Mouse (Mus musculus) ES-E14 (cell line): ENCODE measurements at regions not wholly inside any gene's neighbourhood (a gene's known extent, or its start where the extent isn't known, plus 50 kb on each side); places are given as distances from the start of the nearest gene placed in this dataset.

Source experiments
- DNase-seq: peaks from one replicate; pipeline ENCODE4 v3.0.0-alpha.2; 2013; ENCODE audit warnings: low read depth, low spot score
- H3K27ac ChIP-seq: 2 replicates; pipeline ENCODE4 v1.5.1; 2012; ENCODE audit warnings: low read depth, mild to moderate bottlenecking, low read length, moderate library complexity, mixed read lengths; ENCODE audit not compliant: poor library complexity, insufficient read depth, severe bottlenecking
- H3K36me3 ChIP-seq: 2 replicates; pipeline ENCODE4 v1.6.1; 2012; ENCODE audit warnings: mild to moderate bottlenecking, low read length, moderate library complexity, mixed read lengths; ENCODE audit not compliant: control insufficient read depth, poor library complexity, insufficient read depth, severe bottlenecking
- H3K4me1 ChIP-seq, 2 experiments: fragments of 150-350 bp in 1 of 2; sonication (generic) in 1 of 2; 2 replicates each; pipeline ENCODE4 v1.6.1; 2012; ENCODE audit warnings: low read length in 2 of 2, mild to moderate bottlenecking in 1 of 2, mixed read lengths in 1 of 2; ENCODE audit not compliant: control insufficient read depth in 2 of 2, insufficient read depth in 2 of 2, poor library complexity in 1 of 2
- H3K4me3 ChIP-seq, 2 experiments: fragments of 150-350 bp in 1 of 2; sonication (generic) in 1 of 2; 2 replicates each; pipeline ENCODE4 v1.5.1; 2012; ENCODE audit warnings: low read length in 2 of 2, low read depth in 1 of 2, mild to moderate bottlenecking in 1 of 2, mixed read lengths in 1 of 2; ENCODE audit not compliant: insufficient read depth in 1 of 2, poor library complexity in 1 of 2, severe bottlenecking in 1 of 2
- H3K9ac ChIP-seq: 2 replicates; pipeline ENCODE4 v1.6.1; 2012; ENCODE audit warnings: low read depth, mild to moderate bottlenecking, low read length, mixed read lengths; ENCODE audit not compliant: poor library complexity, insufficient read depth, severe bottlenecking
- H3K9me3 ChIP-seq: fragments of 150-350 bp; sonication (generic); 2 replicates; pipeline ENCODE4 v1.6.1; 2012; ENCODE audit warnings: low read depth, mild to moderate bottlenecking, low read length; ENCODE audit not compliant: control insufficient read depth, insufficient read depth
- CHD2 ChIP-seq: IDR thresholded peaks from 2 replicates; pipeline ENCODE4 v1.6.1; 2014; ENCODE audit warnings: mild to moderate bottlenecking, low read depth, low read length, inconsistent platforms
- HCFC1 ChIP-seq: IDR thresholded peaks from 2 replicates; pipeline ENCODE4 v1.6.1; 2012; ENCODE audit warnings: low read length, inconsistent platforms, borderline replicate concordance; ENCODE audit not compliant: insufficient read depth
- MAFK ChIP-seq: IDR thresholded peaks from 2 replicates; pipeline ENCODE4 v1.6.1; 2014; ENCODE audit warnings: mild to moderate bottlenecking, low read depth, low read length, inconsistent platforms; ENCODE audit not compliant: insufficient read depth
- ZC3H11A ChIP-seq: IDR thresholded peaks from 2 replicates; pipeline ENCODE4 v1.6.1; 2012; ENCODE audit warnings: low read depth, mild to moderate bottlenecking, inconsistent platforms, low read length, borderline replicate concordance
- ZNF384 ChIP-seq: IDR thresholded peaks from 2 replicates; pipeline ENCODE4 v1.6.1; 2012; ENCODE audit warnings: low read depth, low read length, inconsistent platforms
- in situ Hi-C, 2 experiments: fragments of 600-800 bp; cut with MboI; formaldehyde crosslinking; loops; one replicate each; pipeline ENCODE4 v1.15.1; 2025; ENCODE audit warnings: low sequenced_read_pairs in 2 of 2, inconsistent platforms in 1 of 2; ENCODE audit not compliant: unreplicated experiment in 2 of 2

GRCm38 (mm10) chr19:49830918-49831317 is 847.5 kb downstream of the Sorcs1 start:
- Histone ChIP-seq H3K9me3 (no peaks in the 10 kb centered on the region), H3K4me3 (no peak overlapping the region), H3K9ac (no peak overlapping the region), H3K4me1 (no peaks in the 10 kb centered on the region), H3K27ac (no peak overlapping the region), H3K36me3 (no peaks in the 10 kb centered on the region)
- TF ChIP-seq CHD2: no peak
- no peak for TF ChIP-seq MAFK
- no peak for DNase-seq
- in situ Hi-C loops: no loop called here

GRCm38 (mm10) chr19:49805636-49806397 is 872.6 kb downstream of the Sorcs1 start:
- no peak for TF ChIP-seq CHD2
- TF ChIP-seq HCFC1: no peak
- TF ChIP-seq ZC3H11A: no peak
- no peak for TF ChIP-seq MAFK
- no peak for TF ChIP-seq ZNF384
- no peak overlapping the region for H3K4me3 ChIP-seq

More at GRCm38 (mm10) chr19:49805636-49806397, 872.6 kb downstream of the Sorcs1 start:
- no peaks in the 10 kb centered on the region for H3K36me3 ChIP-seq
- H3K4me1 ChIP-seq: peaks cover 0 to 2% of the 10 kb centered on the region in 2 experiments; a peak in 1 of 4 replicates
- no peak overlapping the region for H3K27ac ChIP-seq
- no peak for DNase-seq
- in situ Hi-C loops: no loop called here
- no peaks in the 10 kb centered on the region for H3K9me3 ChIP-seq
- no peak overlapping the region for H3K9ac ChIP-seq
